Mouse (Mus musculus) R1 (cell line): ENCODE results near the gene Mcl1.
"Not testable (repeated sequence)": the region's sequence is repeated elsewhere in the genome, so short reads cannot be mapped to it uniquely, and the experiment has no call there.

ENCODE experiments used
- DNase-seq: peaks from one replicate; pipeline ENCODE4 v3.0.0-alpha.2; 2018; ENCODE audit warnings: low read depth, low spot score

Mcl1 gene

GRCm38 (mm10) chr3:95658236-95658867, at the start of gene Mcl1:
TSS of gene Mcl1 (plus strand) at chr3:95658788.
- DNase-seq, result peak; percentile 93

GRCm38 (mm10) chr3:95609195-95609594, 49.4 kb upstream of the Mcl1 start:
- DNase-seq, result no peak

GRCm38 (mm10) chr3:95613996-95614395, 44.6 kb upstream of the Mcl1 start:
- no peak for DNase-seq

GRCm38 (mm10) chr3:95618511-95618910, 40.1 kb upstream of the Mcl1 start:
- DNase-seq, result no peak

GRCm38 (mm10) chr3:95621241-95621640, 37.3 kb upstream of the Mcl1 start:
- DNase-seq, result peak; percentile 75

- not testable (repeated sequence) for DNase-seq
These were observed 36.2 kb upstream of the Mcl1 start for GRCm38 (mm10) chr3:95622421-95622820.

- DNase-seq, result peak; percentile 44
These were observed 35.0 kb upstream of the Mcl1 start for GRCm38 (mm10) chr3:95623551-95623950.

- DNase-seq, result not testable (repeated sequence)
These were observed 34.5 kb upstream of the Mcl1 start for GRCm38 (mm10) chr3:95623991-95624515.

GRCm38 (mm10) chr3:95624628-95625503, 33.7 kb upstream of the Mcl1 start, which contains the start of gene Ensa:
TSS of gene Ensa (plus strand) at chr3:95624993.
- DNase-seq, result peak; percentile 100

GRCm38 (mm10) chr3:95627763-95628162, 30.8 kb upstream of the Mcl1 start:
- no peak for DNase-seq

- DNase-seq, result no peak
These were observed 28.8 kb upstream of the Mcl1 start for GRCm38 (mm10) chr3:95629755-95630154.

- no peak for DNase-seq
These were observed 27.7 kb upstream of the Mcl1 start for GRCm38 (mm10) chr3:95630856-95631255.

- no peak for DNase-seq
These were observed 27.3 kb upstream of the Mcl1 start for GRCm38 (mm10) chr3:95631304-95631703.

GRCm38 (mm10) chr3:95632648-95633588, 25.7 kb upstream of the Mcl1 start:
- DNase-seq, result peak; percentile 75

GRCm38 (mm10) chr3:95635636-95636035, 23.0 kb upstream of the Mcl1 start:
- DNase-seq, result peak; percentile 59

GRCm38 (mm10) chr3:95636072-95636471, 22.5 kb upstream of the Mcl1 start:
- peak; percentile 92 for DNase-seq

GRCm38 (mm10) chr3:95639694-95640093, 18.9 kb upstream of the Mcl1 start:
- peak; percentile 56 for DNase-seq

GRCm38 (mm10) chr3:95643097-95643496, 15.5 kb upstream of the Mcl1 start:
- DNase-seq, result no peak

- peak; percentile 96 for DNase-seq
These were observed 13.0 kb upstream of the Mcl1 start for GRCm38 (mm10) chr3:95645313-95646235.

GRCm38 (mm10) chr3:95648016-95648415, 10.6 kb upstream of the Mcl1 start:
- no peak for DNase-seq
